Mouse (Mus musculus) forebrain, embryonic 12.5 days (tissue): ENCODE results near the gene Fam19a2. TPM values are rescaled to one million over a fixed set of nuclear protein-coding genes. Genes with fewer than 3 reads are reported as not detected.

Experiments
- ATAC-seq: fragments of 200-750 bp; cut with Nextera tagmentation; 2 replicates; pipeline ENCODE4 v1.8.0; 2017; ENCODE audit warnings: moderate TSS enrichment; ENCODE audit not compliant: low FRiP score
- H3K27ac ChIP-seq: fragments of 300-500 bp; sonication (generic); 2 replicates; pipeline ENCODE4 v1.5.1; 2016; ENCODE audit warnings: mild to moderate bottlenecking
- H3K27me3 ChIP-seq: fragments of 300-500 bp; sonication (generic); 2 replicates; pipeline ENCODE4 v1.6.1; 2016; ENCODE audit warnings: mild to moderate bottlenecking
- H3K36me3 ChIP-seq: fragments of 300-500 bp; sonication (generic); replicated peaks from 2 replicates; pipeline ENCODE4 v1.6.1; 2016; ENCODE audit warnings: mild to moderate bottlenecking
- H3K4me1 ChIP-seq: fragments of 300-500 bp; sonication (generic); 2 replicates; pipeline ENCODE4 v1.6.1; 2016
- H3K4me2 ChIP-seq: fragments of 300-500 bp; sonication (generic); 2 replicates; pipeline ENCODE4 v1.6.1; 2016; ENCODE audit warnings: mild to moderate bottlenecking, moderate library complexity
- H3K4me3 ChIP-seq: fragments of 300-500 bp; sonication (generic); replicated peaks from 2 replicates; pipeline ENCODE4 v1.5.1; 2016; ENCODE audit warnings: mild to moderate bottlenecking
- H3K9ac ChIP-seq: fragments of 300-500 bp; sonication (generic); 2 replicates; pipeline ENCODE4 v1.6.1; 2016; ENCODE audit warnings: mild to moderate bottlenecking
- H3K9me3 ChIP-seq: fragments of 300-500 bp; sonication (generic); 2 replicates; pipeline ENCODE4 v1.6.1; 2016
- whole genome bisulfite sequencing: fragments of 180-500 bp; shearing (Covaris S2); methylation state at CpG from one replicate; pipeline ENCODE4 v1.1.7; 2016; 5-methylcytosine and 5-hydroxymethylcytosine counted together
- polyA plus RNA-seq: library from polyadenylated mRNA; unstranded; fragments of >200 nt; fragmentation: Nextera tagmentation; extraction: Ambion mirVana; gene quantifications from 2 replicates; pipeline ENCODE4 v1.2.1, GENCODE M21; 2016

The Fam19a2 gene
- polyA plus RNA-seq, 1 experiment from 2014 or later, result 10.2 TPM

- no peak overlapping the region for H3K4me3 ChIP-seq
- H3K9ac ChIP-seq, result no peak overlapping the region
- H3K27me3 ChIP-seq, result no peaks in the 10 kb centered on the region
- no peak overlapping the region for H3K27ac ChIP-seq
- H3K36me3 ChIP-seq, result no peaks in the 10 kb centered on the region
- no peak for ATAC-seq
- 54% methylated on average over 3 of the region's 3 CpGs for WGBS
- H3K9me3 ChIP-seq, result no peaks in the 10 kb centered on the region
- H3K4me2 ChIP-seq, result no peak overlapping the region
- peaks cover 4% of the 10 kb centered on the region for H3K4me1 ChIP-seq
These were observed 62.5 kb downstream of the Fam19a2 start for GRCm38 (mm10) chr10:123326271-123326670.

GRCm38 (mm10) chr10:123341280-123341679 lies 77.5 kb downstream of the Fam19a2 start:
- no peak overlapping the region for H3K9ac ChIP-seq
- no peaks in the 10 kb centered on the region for H3K4me1 ChIP-seq
- no peaks in the 10 kb centered on the region for H3K27me3 ChIP-seq
- no peaks in the 10 kb centered on the region for H3K9me3 ChIP-seq
- no peak overlapping the region for H3K27ac ChIP-seq
- H3K4me3 ChIP-seq, result no peak overlapping the region
- no peaks in the 10 kb centered on the region for H3K36me3 ChIP-seq
- H3K4me2 ChIP-seq, result no peak overlapping the region
- 77% methylated on average over 5 of the region's 5 CpGs for WGBS
- ATAC-seq, result no peak

- peak; percentile 27; the same call in 1 of the 2 replicates for ATAC-seq
- Histone ChIP-seq H3K27ac (no peak overlapping the region), H3K4me2 (no peak overlapping the region), H3K36me3 (no peaks in the 10 kb centered on the region), H3K4me1 (no peaks in the 10 kb centered on the region), H3K9me3 (no peaks in the 10 kb centered on the region), H3K9ac (no peak overlapping the region), H3K27me3 (no peaks in the 10 kb centered on the region), H3K4me3 (no peak overlapping the region)
- WGBS, result 30% methylated on average over 5 of the region's 5 CpGs
These were observed 78.9 kb downstream of the Fam19a2 start for GRCm38 (mm10) chr10:123342591-123343236.

GRCm38 (mm10) chr10:123346301-123346700 lies 82.5 kb downstream of the Fam19a2 start:
- 94% methylated on average over 8 of the region's 8 CpGs for WGBS
- no peak overlapping the region for H3K27ac ChIP-seq
- H3K4me2 ChIP-seq, result no peak overlapping the region
- H3K4me3 ChIP-seq, result no peak overlapping the region
- H3K9me3 ChIP-seq, result no peaks in the 10 kb centered on the region
- no peak overlapping the region for H3K9ac ChIP-seq
- no peaks in the 10 kb centered on the region for H3K36me3 ChIP-seq
- H3K27me3 ChIP-seq, result no peaks in the 10 kb centered on the region
- ATAC-seq, result no peak
- no peaks in the 10 kb centered on the region for H3K4me1 ChIP-seq

DNA sequence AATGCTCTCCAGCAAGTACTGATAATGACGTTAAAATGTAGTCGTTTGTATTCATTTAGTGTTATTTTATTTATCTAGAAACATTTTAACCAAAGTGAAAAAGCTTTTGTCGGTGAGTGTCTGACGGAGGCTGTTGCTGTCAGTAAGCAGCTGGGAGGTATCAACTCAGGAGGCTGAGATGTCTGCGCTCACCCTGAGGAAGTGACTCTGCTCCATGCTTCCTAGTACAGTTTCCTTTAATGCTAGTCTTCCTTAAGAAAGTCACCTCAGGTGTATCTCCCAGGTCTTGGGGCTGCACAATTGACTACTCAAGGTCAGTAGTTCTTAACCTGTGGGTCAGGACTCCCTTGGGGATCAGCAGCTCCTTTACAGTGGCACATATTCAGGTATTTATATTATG lies 89.9 kb downstream of the Fam19a2 start:
- H3K9ac ChIP-seq, result no peak overlapping the region
- 90% methylated on average over 5 of the region's 5 CpGs for WGBS
- no peak for ATAC-seq

DNA sequence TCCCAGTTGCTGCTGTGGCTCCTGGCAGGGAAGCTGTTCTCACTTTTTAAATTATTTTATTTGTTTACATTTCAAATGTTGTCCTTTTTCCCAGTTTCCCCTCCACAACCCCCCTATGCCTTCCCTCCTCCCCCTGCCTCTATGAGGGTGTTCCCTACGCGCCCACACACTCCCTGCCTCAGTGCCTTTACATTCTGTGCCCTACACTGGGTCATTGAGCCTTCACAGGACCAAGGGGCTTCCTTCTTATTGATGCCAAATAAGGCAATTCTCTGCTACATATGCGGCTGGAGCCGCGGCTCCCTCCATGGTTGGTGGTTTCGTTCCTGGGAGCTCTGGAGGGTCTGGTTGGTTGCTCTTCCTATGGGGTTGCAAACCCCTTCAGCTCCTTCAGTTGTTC lies 93.2 kb downstream of the Fam19a2 start:
- no peaks in the 10 kb centered on the region for H3K36me3 ChIP-seq
- no peaks in the 10 kb centered on the region for H3K27me3 ChIP-seq
- no peaks in the 10 kb centered on the region for H3K9me3 ChIP-seq
- 94% methylated on average over 6 of the region's 6 CpGs for WGBS
- H3K4me3 ChIP-seq, result no peak overlapping the region
- no peak overlapping the region for H3K9ac ChIP-seq
- no peak overlapping the region for H3K4me2 ChIP-seq
- ATAC-seq, result no peak
- no peaks in the 10 kb centered on the region for H3K4me1 ChIP-seq
- no peak overlapping the region for H3K27ac ChIP-seq

More for the DNA sequence above, 89.9 kb downstream of the Fam19a2 start:
- H3K4me1 ChIP-seq, result no peaks in the 10 kb centered on the region
- no peak overlapping the region for H3K27ac ChIP-seq
- H3K4me2 ChIP-seq, result no peak overlapping the region
- H3K27me3 ChIP-seq, result no peaks in the 10 kb centered on the region
- H3K36me3 ChIP-seq, result no peaks in the 10 kb centered on the region
- H3K9me3 ChIP-seq, result no peaks in the 10 kb centered on the region
- no peak overlapping the region for H3K4me3 ChIP-seq

DNA sequence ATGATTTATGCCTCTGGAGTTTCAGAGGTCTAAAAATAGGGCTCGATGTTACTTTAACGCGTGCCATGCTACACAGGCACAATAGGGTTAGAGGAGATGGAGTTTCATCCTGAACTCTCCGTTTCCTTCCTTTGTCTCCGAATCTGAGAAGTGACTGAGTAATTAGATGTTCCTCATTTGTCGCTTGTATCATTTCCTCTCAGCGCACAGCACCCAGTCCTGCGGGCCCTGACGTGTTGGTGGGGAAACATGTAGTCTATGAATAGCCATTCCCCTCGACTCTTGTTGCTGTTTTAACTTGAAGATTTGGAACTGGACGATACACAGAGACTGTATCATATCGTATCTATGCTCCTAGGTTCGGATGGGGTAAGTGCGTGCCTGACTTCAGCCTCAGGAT lies 96.7 kb downstream of the Fam19a2 start:
- no peak for ATAC-seq
- Histone ChIP-seq H3K27me3 (no peaks in the 10 kb centered on the region), H3K9ac (no peak overlapping the region), H3K4me3 (no peak overlapping the region), H3K4me2 (no peak overlapping the region), H3K36me3 (no peaks in the 10 kb centered on the region), H3K4me1 (no peaks in the 10 kb centered on the region), H3K9me3 (no peaks in the 10 kb centered on the region), H3K27ac (no peak overlapping the region)
- 86% methylated on average over 14 of the region's 14 CpGs for WGBS

DNA sequence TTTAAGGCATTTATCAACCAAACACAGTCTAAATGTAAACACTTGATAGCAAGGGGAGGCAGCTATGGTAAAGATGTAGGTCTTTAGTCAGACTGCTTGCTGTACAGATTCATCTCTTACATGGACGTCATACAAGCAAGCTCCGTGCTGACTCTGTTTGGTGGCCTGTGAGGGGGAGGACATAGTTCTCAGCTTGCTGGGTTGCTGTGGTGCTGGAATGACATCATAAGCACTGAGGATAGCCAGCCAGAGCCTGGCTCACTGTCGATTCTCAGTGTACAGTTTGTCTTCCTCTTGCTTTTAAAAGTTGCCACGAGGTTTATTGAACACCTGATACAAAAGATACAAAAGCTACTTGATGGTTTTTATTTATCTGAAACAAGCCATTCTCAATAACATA lies 100.8 kb downstream of the Fam19a2 start:
- ATAC-seq, result no peak
- no peaks in the 10 kb centered on the region for H3K4me1 ChIP-seq
- H3K9ac ChIP-seq, result no peak overlapping the region
- no peak overlapping the region for H3K27ac ChIP-seq
- no peaks in the 10 kb centered on the region for H3K36me3 ChIP-seq
- H3K4me3 ChIP-seq, result no peak overlapping the region
- no peaks in the 10 kb centered on the region for H3K27me3 ChIP-seq
- H3K9me3 ChIP-seq, result no peaks in the 10 kb centered on the region
- H3K4me2 ChIP-seq, result no peak overlapping the region
- 79% methylated on average over 4 of the region's 4 CpGs for WGBS

DNA sequence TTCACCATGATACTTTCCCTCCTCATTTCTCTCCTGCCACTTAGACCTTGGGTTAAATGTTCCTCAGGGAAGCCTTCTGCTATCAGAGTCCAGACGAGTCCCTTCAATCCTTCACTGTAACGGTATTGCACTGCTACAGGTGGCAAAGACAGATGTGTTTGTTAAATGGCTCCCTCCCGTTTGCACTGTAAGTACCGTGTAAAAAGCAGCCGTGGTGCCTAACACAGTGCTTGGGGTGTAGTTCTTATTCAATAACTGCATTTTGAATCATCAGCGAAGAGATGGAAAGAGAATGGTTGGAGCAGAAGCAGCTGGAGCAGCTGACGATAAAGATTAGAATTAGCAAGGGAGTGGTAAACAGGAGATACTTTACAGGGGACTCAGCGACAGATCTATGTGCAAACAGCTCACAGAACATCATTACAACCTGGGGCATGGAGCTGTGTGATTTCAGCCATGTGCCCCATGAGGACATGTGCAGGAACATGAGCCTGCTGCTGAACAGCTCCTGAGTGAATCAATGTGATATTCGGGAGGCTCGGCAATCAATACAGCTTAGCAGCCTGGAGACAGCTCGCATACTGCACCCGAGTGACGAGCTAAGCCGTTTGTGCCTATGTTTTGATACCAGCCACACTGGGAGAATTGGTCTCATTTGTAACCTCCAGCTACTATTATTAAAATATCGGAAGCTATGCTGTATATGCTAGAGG lies 103.5 kb downstream of the Fam19a2 start:
- 87% methylated on average over 15 of the region's 15 CpGs for WGBS
- Histone ChIP-seq H3K27ac (no peak overlapping the region), H3K4me2 (no peak overlapping the region), H3K9ac (no peak overlapping the region), H3K9me3 (no peaks in the 10 kb centered on the region), H3K4me3 (no peak overlapping the region), H3K36me3 (no peaks in the 10 kb centered on the region), H3K4me1 (no peaks in the 10 kb centered on the region), H3K27me3 (no peaks in the 10 kb centered on the region)
- no peak for ATAC-seq

- WGBS, result 32% methylated on average over 2 of the region's 2 CpGs
- peak; percentile 84; the same call in 1 of the 2 replicates for ATAC-seq
- H3K9me3 ChIP-seq, result no peaks in the 10 kb centered on the region
These were observed 119.5 kb downstream of the Fam19a2 start for GRCm38 (mm10) chr10:123383277-123383676.

GRCm38 (mm10) chr10:123385641-123386040 lies 121.8 kb downstream of the Fam19a2 start:
- Histone ChIP-seq H3K36me3 (no peaks in the 10 kb centered on the region), H3K4me1 (no peaks in the 10 kb centered on the region), H3K9me3 (no peaks in the 10 kb centered on the region), H3K9ac (no peak overlapping the region), H3K4me2 (no peak overlapping the region), H3K4me3 (no peak overlapping the region), H3K27ac (no peak overlapping the region), H3K27me3 (no peaks in the 10 kb centered on the region)
- 86% methylated on average over 6 of the region's 6 CpGs for WGBS
- no peak for ATAC-seq

More at GRCm38 (mm10) chr10:123383277-123383676, 119.5 kb downstream of the Fam19a2 start:
- Histone ChIP-seq H3K4me3 (no peak overlapping the region), H3K4me1 (no peaks in the 10 kb centered on the region), H3K27ac (no peak overlapping the region), H3K36me3 (no peaks in the 10 kb centered on the region), H3K4me2 (no peak overlapping the region), H3K27me3 (no peaks in the 10 kb centered on the region), H3K9ac (no peak overlapping the region)

- H3K9ac ChIP-seq, result no peak overlapping the region
These were observed 131.6 kb downstream of the Fam19a2 start for GRCm38 (mm10) chr10:123395429-123395828.

GRCm38 (mm10) chr10:123398136-123398535 lies 134.3 kb downstream of the Fam19a2 start:
- ATAC-seq, result no peak
- Histone ChIP-seq H3K36me3 (no peaks in the 10 kb centered on the region), H3K27me3 (no peaks in the 10 kb centered on the region), H3K4me2 (no peak overlapping the region), H3K27ac (no peak overlapping the region), H3K4me3 (no peak overlapping the region), H3K4me1 (no peaks in the 10 kb centered on the region; the same call in 1 of the 2 replicates), H3K9me3 (no peaks in the 10 kb centered on the region), H3K9ac (no peak overlapping the region)
- 44% methylated on average over 6 of the region's 6 CpGs for WGBS

More at GRCm38 (mm10) chr10:123395429-123395828, 131.6 kb downstream of the Fam19a2 start:
- Histone ChIP-seq H3K4me1 (no peaks in the 10 kb centered on the region), H3K9me3 (no peaks in the 10 kb centered on the region), H3K4me2 (no peak overlapping the region), H3K27ac (no peak overlapping the region), H3K36me3 (no peaks in the 10 kb centered on the region), H3K27me3 (no peaks in the 10 kb centered on the region), H3K4me3 (no peak overlapping the region)
- WGBS, result 84% methylated on average over 9 of the region's 9 CpGs
- no peak for ATAC-seq
